Mouse (Mus musculus): ENCODE measurements around the gene Bbox1. TPM values are rescaled to one million over a fixed set of nuclear protein-coding genes. Genes with fewer than 3 reads are reported as not detected.

The Bbox1 gene
- polyA plus RNA-seq (2012; ENCODE audit: low replicate concordance): not detected in 2 replicates

GRCm38 (mm10) chr2:110314509-110315155 lies at the start of gene Bbox1:
TSS of gene Bbox1 (minus strand) at chr2:110314560.

GRCm38 (mm10) chr2:110362432-110363283 lies 48.3 kb upstream of the Bbox1 start, which contains the start of gene Fibin:
TSS of gene Fibin (minus strand) at chr2:110363183.

Other genes with a start within 250 kb of the Bbox1 start
- gene Fibin, start 48.6 kb upstream of the Bbox1 start, polyA plus RNA-seq (2012; ENCODE audit: low replicate concordance): not detected in 2 replicates